Mouse (Mus musculus) midbrain, embryonic 13.5 days (tissue): ENCODE results near the gene Atp5g3. TPM values are rescaled to one million over a fixed set of nuclear protein-coding genes. Genes with fewer than 3 reads are reported as not detected.

Source experiments
- ATAC-seq: fragments of 200-750 bp; cut with Nextera tagmentation; 2 replicates; pipeline ENCODE4 v1.8.0; 2017; ENCODE audit warnings: mild to moderate bottlenecking, moderate TSS enrichment, moderate library complexity
- H3K27ac ChIP-seq: fragments of 300-500 bp; sonication (generic); 2 replicates; pipeline ENCODE4 v1.5.1; 2015; ENCODE audit warnings: inconsistent platforms, mild to moderate bottlenecking, moderate library complexity
- H3K27me3 ChIP-seq: fragments of 300-500 bp; sonication (generic); 2 replicates; pipeline ENCODE4 v1.6.1; 2015; ENCODE audit warnings: mild to moderate bottlenecking, inconsistent platforms
- H3K36me3 ChIP-seq: fragments of 300-500 bp; sonication (generic); 2 replicates; pipeline ENCODE4 v1.6.1; 2015; ENCODE audit warnings: mild to moderate bottlenecking, inconsistent platforms
- H3K4me1 ChIP-seq: fragments of 300-500 bp; sonication (generic); replicated peaks from 2 replicates; pipeline ENCODE4 v1.6.1; 2015; ENCODE audit warnings: inconsistent platforms
- H3K4me2 ChIP-seq: fragments of 300-500 bp; sonication (generic); replicated peaks from 2 replicates; pipeline ENCODE4 v1.6.1; 2015; ENCODE audit warnings: moderate library complexity, mild to moderate bottlenecking, inconsistent platforms
- H3K4me3 ChIP-seq: fragments of 300-500 bp; sonication (generic); replicated peaks from 2 replicates; pipeline ENCODE4 v1.5.1; 2015; ENCODE audit warnings: mild to moderate bottlenecking, inconsistent platforms
- H3K9ac ChIP-seq: fragments of 300-500 bp; sonication (generic); replicated peaks from 2 replicates; pipeline ENCODE4 v1.6.1; 2015; ENCODE audit warnings: mild to moderate bottlenecking, inconsistent platforms
- H3K9me3 ChIP-seq: fragments of 300-500 bp; sonication (generic); 2 replicates; pipeline ENCODE4 v1.6.1; 2016; ENCODE audit warnings: mild to moderate bottlenecking, inconsistent platforms
- WGBS: fragments of 180-500 bp; shearing (Covaris S2); methylation state at CpG from one replicate; pipeline ENCODE4 v1.1.7; 2015; 5-methylcytosine and 5-hydroxymethylcytosine counted together
- polyA plus RNA-seq: library from polyadenylated mRNA; unstranded; fragments of >200 nt; fragmentation: Nextera tagmentation; extraction: Ambion mirVana; gene quantifications from 2 replicates; pipeline ENCODE4 v1.2.1, GENCODE M21; 2015

Atp5g3 gene
- polyA plus RNA-seq, 1 experiment from 2014 or later = 957 TPM

- Histone ChIP-seq H3K27me3 (no peaks in the 10 kb centered on the region), H3K36me3 (no peaks in the 10 kb centered on the region), H3K4me2 (peak overlapping the region; percentile 58), H3K4me3 (peak overlapping the region; percentile 91), H3K9ac (peak overlapping the region; percentile 69), H3K9me3 (no peaks in the 10 kb centered on the region), H3K4me1 (peaks cover 19% of the 10 kb centered on the region), H3K27ac (peak overlapping the region; percentile 95; the same call in 1 of the 2 replicates)
- ATAC-seq = no peak
- WGBS = 69% methylated on average over 22 of the region's 22 CpGs
These were observed 17.5 kb downstream of the Atp5g3 start for GRCm38 (mm10) chr2:73893473-73894270.

GRCm38 (mm10) chr2:73892464-73893296, 18.4 kb downstream of the Atp5g3 start, which contains the start of gene Atf2:
Gene Atf2, minus strand, starts transcription at chr2:73892639.
- Histone ChIP-seq H3K36me3 (no peaks in the 10 kb centered on the region), H3K9me3 (no peaks in the 10 kb centered on the region), H3K4me2 (peak within 1 kb of the TSS; percentile 66), H3K4me1 (peaks cover 19% of the 10 kb centered on the region), H3K4me3 (peak within 1 kb of the TSS; percentile 91), H3K9ac (peak within 1 kb of the TSS; percentile 97), H3K27me3 (no peaks in the 10 kb centered on the region), H3K27ac (peak within 1 kb of the TSS; percentile 95)
- ATAC-seq = peak; percentile 95
- WGBS = under 1% methylated on average over 62 of the region's 63 CpGs

GRCm38 (mm10) chr2:73891701-73892463, 19.2 kb downstream of the Atp5g3 start:
- H3K27ac ChIP-seq = peak overlapping the region; percentile 95
- no peaks in the 10 kb centered on the region for H3K36me3 ChIP-seq
- H3K4me2 ChIP-seq = peak overlapping the region; percentile 66
- peaks cover 19% of the 10 kb centered on the region for H3K4me1 ChIP-seq
- peak overlapping the region; percentile 91 for H3K4me3 ChIP-seq
- WGBS = under 1% methylated on average over 53 of the region's 54 CpGs
- ATAC-seq = no peak; the same call in 1 of the 2 replicates
- H3K9ac ChIP-seq = peak overlapping the region; percentile 97
- no peaks in the 10 kb centered on the region for H3K9me3 ChIP-seq
- H3K27me3 ChIP-seq = no peaks in the 10 kb centered on the region

GRCm38 (mm10) chr2:73885997-73886396, 25.1 kb downstream of the Atp5g3 start:
- no peaks in the 10 kb centered on the region for H3K27me3 ChIP-seq
- 75% methylated on average over 2 of the region's 2 CpGs for WGBS
- H3K4me2 ChIP-seq = no peak overlapping the region
- H3K9ac ChIP-seq = no peak overlapping the region
- H3K27ac ChIP-seq = no peak overlapping the region
- H3K36me3 ChIP-seq = no peaks in the 10 kb centered on the region
- H3K9me3 ChIP-seq = no peaks in the 10 kb centered on the region
- no peak for ATAC-seq
- H3K4me3 ChIP-seq = no peak overlapping the region
- peaks cover 9% of the 10 kb centered on the region for H3K4me1 ChIP-seq

GRCm38 (mm10) chr2:73877891-73878290, 33.2 kb downstream of the Atp5g3 start:
- Histone ChIP-seq H3K4me1 (no peaks in the 10 kb centered on the region), H3K27ac (no peak overlapping the region), H3K36me3 (peaks cover 16% of the 10 kb centered on the region; the same call in 1 of the 2 replicates), H3K4me3 (no peak overlapping the region), H3K4me2 (no peak overlapping the region), H3K9ac (no peak overlapping the region), H3K9me3 (no peaks in the 10 kb centered on the region), H3K27me3 (no peaks in the 10 kb centered on the region)
- 79% methylated on average over 2 of the region's 2 CpGs for WGBS
- no peak for ATAC-seq

- Histone ChIP-seq H3K36me3 (peaks cover 19% of the 10 kb centered on the region), H3K27me3 (no peaks in the 10 kb centered on the region), H3K4me3 (no peak overlapping the region), H3K9me3 (no peaks in the 10 kb centered on the region), H3K27ac (no peak overlapping the region), H3K4me2 (no peak overlapping the region), H3K9ac (no peak overlapping the region), H3K4me1 (no peaks in the 10 kb centered on the region)
- 81% methylated on average over 16 of the region's 16 CpGs for WGBS
- no peak for ATAC-seq
These were observed 43.2 kb downstream of the Atp5g3 start for GRCm38 (mm10) chr2:73867764-73868487.

GRCm38 (mm10) chr2:73860046-73860624, 51.0 kb downstream of the Atp5g3 start:
- no peak for ATAC-seq
- H3K27ac ChIP-seq = no peak overlapping the region
- H3K9ac ChIP-seq = no peak overlapping the region
- 0 out of 2 replicates have a peak, but pooled peaks cover 9% of the 10 kb centered on the region for H3K36me3 ChIP-seq
- H3K27me3 ChIP-seq = no peaks in the 10 kb centered on the region
- no peak overlapping the region for H3K4me2 ChIP-seq
- 92% methylated on average over 4 of the region's 4 CpGs for WGBS
- H3K4me3 ChIP-seq = no peak overlapping the region
- H3K4me1 ChIP-seq = no peaks in the 10 kb centered on the region
- H3K9me3 ChIP-seq = no peaks in the 10 kb centered on the region

Other genes starting within 250 kb of the Atp5g3 start
- gene Chn1, start 136.0 kb downstream of the Atp5g3 start, polyA plus RNA-seq = 105 and 109 TPM in 2 replicates
- 120 and 124 TPM in 2 replicates for gene Atf2, start 18.7 kb downstream of the Atp5g3 start, polyA plus RNA-seq